Mouse (Mus musculus) heart, embryonic 14.5 days (tissue): ENCODE results near the gene Tmem128. TPM values are rescaled to one million over a fixed set of nuclear protein-coding genes. Genes with fewer than 3 reads are reported as not detected.

Experiments used
- ATAC-seq: fragments of 200-750 bp; cut with Nextera tagmentation; 2 replicates; pipeline ENCODE4 v1.8.0; 2017; ENCODE audit warnings: low read depth, moderate TSS enrichment; ENCODE audit not compliant: insufficient number of reproducible peaks, insufficient read depth, low FRiP score
- H3K27ac ChIP-seq, 2 experiments: fragments of 200-500 bp in 1 of 2; fragments of 300-500 bp in 1 of 2; sonication (generic) in 1 of 2; replicated peaks in 1 of 2; 2 replicates each; pipeline ENCODE4 v1.5.1; 2012 to 2014; ENCODE audit warnings: low read depth in 2 of 2, low read length in 2 of 2, control low read depth in 1 of 2, mild to moderate bottlenecking in 1 of 2, mixed read lengths in 1 of 2; ENCODE audit not compliant: control insufficient read depth in 1 of 2, insufficient read depth in 1 of 2
- H3K27me3 ChIP-seq: fragments of 300-500 bp; sonication (generic); 2 replicates; pipeline ENCODE4 v1.6.1; 2014; ENCODE audit warnings: mild to moderate bottlenecking, low read length, control low read depth; ENCODE audit not compliant: control insufficient read depth, insufficient read depth
- H3K36me3 ChIP-seq: fragments of 300-500 bp; sonication (generic); 2 replicates; pipeline ENCODE4 v1.6.1; 2014; ENCODE audit warnings: mild to moderate bottlenecking, control low read depth, low read length, mixed read lengths; ENCODE audit not compliant: control insufficient read depth, insufficient read depth
- H3K4me1 ChIP-seq, 2 experiments: fragments of 200-500 bp in 1 of 2; fragments of 300-500 bp in 1 of 2; sonication (generic) in 1 of 2; 2 replicates each; pipeline ENCODE4 v1.6.1; 2012 to 2014; ENCODE audit warnings: low read length in 2 of 2, control low read depth in 1 of 2, mixed read lengths in 1 of 2; ENCODE audit not compliant: control insufficient read depth in 2 of 2, insufficient read depth in 2 of 2
- H3K4me2 ChIP-seq: fragments of 300-500 bp; sonication (generic); 2 replicates; pipeline ENCODE4 v1.6.1; 2014; ENCODE audit warnings: mild to moderate bottlenecking, low read length
- H3K4me3 ChIP-seq, 2 experiments: fragments of 200-500 bp in 1 of 2; fragments of 300-500 bp in 1 of 2; sonication (generic) in 1 of 2; 2 replicates each; pipeline ENCODE4 v1.5.1; 2012 to 2014; ENCODE audit warnings: low read length in 2 of 2, mild to moderate bottlenecking in 2 of 2, control low read depth in 1 of 2, low read depth in 1 of 2, moderate library complexity in 1 of 2; ENCODE audit not compliant: control insufficient read depth in 1 of 2, insufficient read depth in 1 of 2
- H3K9ac ChIP-seq: fragments of 300-500 bp; sonication (generic); 2 replicates; pipeline ENCODE4 v1.6.1; 2014; ENCODE audit warnings: mild to moderate bottlenecking, low read length
- H3K9me3 ChIP-seq: fragments of 300-500 bp; sonication (generic); 2 replicates; pipeline ENCODE4 v1.6.1; 2016; ENCODE audit warnings: low read length, control low read depth; ENCODE audit not compliant: control insufficient read depth
- WGBS: fragments of 180-500 bp; shearing (Covaris S2); extraction: QIAGEN DNeasy Blood & Tissue Kit; methylation state at CpG from one replicate; pipeline ENCODE4 v1.1.7; 2014; 5-methylcytosine and 5-hydroxymethylcytosine counted together
- polyA plus RNA-seq: library from polyadenylated mRNA; unstranded; fragments of >200 nt; fragmentation: Nextera tagmentation; extraction: Ambion mirVana; gene quantifications from 2 replicates; pipeline ENCODE4 v1.2.1, GENCODE M21; 2014

Gene Tmem128
- polyA plus RNA-seq, 1 experiment from 2014 or later, result 52.9 TPM

- H3K27me3 ChIP-seq, result no peaks in the 10 kb centered on the region
- no peak overlapping the region for H3K4me3 ChIP-seq
- H3K9me3 ChIP-seq, result no peaks in the 10 kb centered on the region
- peaks cover 20% of the 10 kb centered on the region for H3K36me3 ChIP-seq
- H3K4me1 ChIP-seq, result peaks cover 0 to 6% of the 10 kb centered on the region in 2 experiments; a peak in 1 of 4 replicates
- H3K27ac ChIP-seq, result no peak overlapping the region
- no peak overlapping the region for H3K4me2 ChIP-seq
- H3K9ac ChIP-seq, result no peak overlapping the region
- WGBS, result 87% methylated on average over 5 of the region's 5 CpGs
- no peak for ATAC-seq
Observed at GRCm38 (mm10) chr5:38258773-38259146, 1.2 kb upstream of the Tmem128 start.

DNA sequence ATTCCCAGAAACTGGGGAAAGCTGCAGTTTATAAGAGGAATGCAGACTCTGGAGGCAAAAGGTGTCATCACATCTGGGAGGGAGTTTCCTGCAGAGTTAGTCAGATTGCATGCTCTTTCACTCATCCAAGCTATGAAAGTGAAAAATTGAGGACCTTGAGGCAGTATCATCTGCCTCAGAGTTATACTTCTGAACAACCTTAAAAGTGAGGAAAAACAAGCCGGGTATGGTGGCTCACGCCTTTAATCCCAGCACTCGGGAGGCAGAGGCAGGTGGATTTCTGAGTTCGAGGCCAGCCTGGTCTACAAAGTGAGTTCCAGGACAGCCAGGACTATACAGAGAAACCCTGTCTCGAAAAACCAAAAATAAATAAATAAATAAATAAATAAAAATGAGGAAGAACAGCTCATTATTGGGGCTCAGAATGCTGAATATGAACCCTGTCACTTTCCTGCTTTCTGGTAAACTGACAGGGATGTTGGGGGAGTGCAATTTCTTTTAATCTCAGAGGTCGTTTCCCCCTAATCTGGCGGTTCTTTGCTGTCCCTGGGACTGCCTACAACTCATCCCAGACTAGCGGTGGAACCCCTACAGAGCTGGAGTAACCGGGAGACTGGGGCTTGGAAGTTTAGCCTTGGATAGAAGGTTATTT, 404 bp upstream of the Tmem128 start:
- no peaks in the 10 kb centered on the region for H3K27me3 ChIP-seq
- 44% methylated on average over 9 of the region's 9 CpGs for WGBS
- peak overlapping the region; percentile 84 for H3K9ac ChIP-seq
- peak overlapping the region; percentile 62 to 82 for H3K4me3 ChIP-seq
- no peak for ATAC-seq
- peak overlapping the region; percentile 79 for H3K4me2 ChIP-seq
- H3K9me3 ChIP-seq, result no peaks in the 10 kb centered on the region
- H3K4me1 ChIP-seq, result peaks cover 0 to 6% of the 10 kb centered on the region in 2 experiments; a peak in 1 of 4 replicates
- H3K27ac ChIP-seq, result peak overlapping the region; percentile 58 to 91
- peaks cover 29% of the 10 kb centered on the region for H3K36me3 ChIP-seq

DNA sequence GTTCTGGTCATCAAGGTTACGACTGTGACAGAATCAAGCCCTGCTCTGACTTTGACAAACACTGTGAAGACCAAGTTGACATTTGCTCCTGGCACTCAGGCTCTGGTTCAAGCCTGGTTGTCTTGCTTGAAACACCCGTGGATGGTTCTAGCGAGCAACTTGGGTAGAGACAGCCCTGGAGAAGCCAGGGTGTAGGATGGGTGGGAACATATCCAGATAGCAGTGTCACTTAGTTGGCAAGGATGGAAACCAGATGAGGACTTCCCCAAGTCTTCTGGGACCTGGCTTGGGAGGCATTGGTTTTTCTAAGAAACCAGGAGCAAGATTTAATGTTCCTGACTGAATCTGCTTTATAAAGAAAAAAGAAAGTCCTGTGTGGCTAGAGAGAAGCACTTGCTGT, 11.0 kb downstream of the Tmem128 start:
- WGBS, result 73% methylated on average over 3 of the region's 3 CpGs
- Histone ChIP-seq H3K4me2 (no peak overlapping the region), H3K27me3 (peaks cover 19% of the 10 kb centered on the region), H3K36me3 (peaks cover 52% of the 10 kb centered on the region), H3K4me1 (no peaks in the 10 kb centered on the region), H3K9me3 (no peaks in the 10 kb centered on the region), H3K4me3 (no peak overlapping the region), H3K27ac (no peak overlapping the region), H3K9ac (no peak overlapping the region)
- no peak for ATAC-seq

DNA sequence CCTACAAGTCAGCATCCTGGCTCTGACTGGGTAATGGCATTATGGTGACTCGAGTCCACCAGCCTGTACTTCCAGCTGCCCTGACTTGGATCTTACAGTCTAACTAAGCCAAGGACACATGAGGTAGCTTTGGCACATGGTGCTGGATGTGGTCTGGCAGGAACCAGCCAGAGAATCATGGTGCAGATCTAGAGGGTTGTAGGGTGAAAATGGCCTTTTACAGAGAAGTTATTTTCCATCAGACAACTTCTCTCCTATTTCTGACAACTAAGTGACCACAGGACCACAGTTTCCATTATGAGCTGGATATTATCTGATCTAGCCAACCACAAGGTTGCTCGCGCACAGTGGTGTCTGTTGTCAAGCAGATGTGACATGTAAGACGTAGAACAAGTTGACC, 13.8 kb downstream of the Tmem128 start:
- ATAC-seq, result no peak
- Histone ChIP-seq H3K27ac (no peak overlapping the region), H3K4me3 (no peak overlapping the region), H3K4me2 (no peak overlapping the region), H3K27me3 (peaks cover 48% of the 10 kb centered on the region), H3K9me3 (no peaks in the 10 kb centered on the region), H3K36me3 (peaks cover 26% of the 10 kb centered on the region), H3K9ac (no peak overlapping the region), H3K4me1 (peaks cover 2 to 11% of the 10 kb centered on the region in 2 experiments; a peak in 1 of 4 replicates)
- 83% methylated on average over 4 of the region's 4 CpGs for WGBS

DNA sequence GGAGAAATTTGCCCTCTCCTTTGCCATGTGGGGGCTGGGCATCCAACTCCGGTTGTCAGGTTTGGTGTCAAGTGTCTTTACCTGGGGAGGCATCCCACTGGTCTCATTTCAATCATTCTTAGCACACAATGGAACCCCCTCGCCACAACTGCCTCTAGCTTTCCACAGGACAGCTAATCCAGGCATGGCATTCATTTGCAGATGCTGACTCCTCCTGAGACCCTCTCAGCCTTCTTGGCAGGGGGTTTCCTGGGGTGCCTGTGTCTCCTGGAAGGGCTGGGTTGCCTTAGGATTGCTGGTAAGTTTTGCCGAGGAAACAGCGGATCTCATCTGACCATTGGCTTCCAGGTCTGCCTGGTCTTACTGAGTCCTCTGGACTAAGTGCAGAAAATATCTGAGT, 15.8 kb downstream of the Tmem128 start, which contains the start of gene Otop1:
Gene Otop1, plus strand, starts transcription at position 202 of the 400 bp plus-strand sequence.
- Histone ChIP-seq H3K9ac (no peak within 1 kb of the TSS), H3K4me3 (peak within 1 kb of the TSS in 1 of 2 experiments; percentile 26; a peak in 2 of 4 replicates), H3K9me3 (no peaks in the 10 kb centered on the region), H3K27ac (no peak within 1 kb of the TSS), H3K36me3 (peaks cover 8% of the 10 kb centered on the region), H3K4me1 (peaks cover 2 to 11% of the 10 kb centered on the region in 2 experiments; a peak in 1 of 4 replicates), H3K27me3 (peaks cover 68% of the 10 kb centered on the region), H3K4me2 (peak within 1 kb of the TSS; percentile 53)
- WGBS, result 8% methylated on average over 4 of the region's 4 CpGs
- ATAC-seq, result no peak

DNA sequence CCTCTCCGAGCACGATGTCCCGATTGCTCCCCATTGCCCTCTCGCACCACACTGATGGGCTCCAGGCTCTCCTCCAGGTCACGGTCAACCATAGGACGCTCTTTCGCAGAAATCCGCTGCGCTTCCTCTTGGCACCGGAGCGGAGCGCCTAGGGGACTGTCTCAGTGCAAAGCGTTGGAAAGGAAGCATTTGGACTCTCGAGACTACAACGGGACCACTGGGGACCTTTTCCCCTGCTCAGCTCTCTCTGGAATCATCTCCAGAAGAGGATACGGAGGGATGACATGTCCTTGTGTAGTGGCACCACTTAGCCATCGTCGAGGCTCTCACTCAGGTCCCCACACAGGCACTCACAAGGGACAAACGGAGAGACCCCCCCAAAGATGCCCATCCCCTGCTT, 16.5 kb downstream of the Tmem128 start:
- no peak for ATAC-seq
- no peak overlapping the region for H3K9ac ChIP-seq
- peak overlapping the region; percentile 45 for H3K4me2 ChIP-seq
- H3K4me3 ChIP-seq, result 0 out of 4 replicates have a peak overlapping the region, but pooled peaks of 1 of the 2 experiments have one; percentile 26
- H3K4me1 ChIP-seq, result peaks cover 2 to 11% of the 10 kb centered on the region in 2 experiments; a peak in 1 of 4 replicates
- H3K27me3 ChIP-seq, result peaks cover 69% of the 10 kb centered on the region
- H3K27ac ChIP-seq, result no peak overlapping the region
- peaks cover 1% of the 10 kb centered on the region; the same call in 1 of the 2 replicates for H3K36me3 ChIP-seq
- no peaks in the 10 kb centered on the region for H3K9me3 ChIP-seq
- under 1% methylated on average over 19 of the region's 19 CpGs for WGBS

DNA sequence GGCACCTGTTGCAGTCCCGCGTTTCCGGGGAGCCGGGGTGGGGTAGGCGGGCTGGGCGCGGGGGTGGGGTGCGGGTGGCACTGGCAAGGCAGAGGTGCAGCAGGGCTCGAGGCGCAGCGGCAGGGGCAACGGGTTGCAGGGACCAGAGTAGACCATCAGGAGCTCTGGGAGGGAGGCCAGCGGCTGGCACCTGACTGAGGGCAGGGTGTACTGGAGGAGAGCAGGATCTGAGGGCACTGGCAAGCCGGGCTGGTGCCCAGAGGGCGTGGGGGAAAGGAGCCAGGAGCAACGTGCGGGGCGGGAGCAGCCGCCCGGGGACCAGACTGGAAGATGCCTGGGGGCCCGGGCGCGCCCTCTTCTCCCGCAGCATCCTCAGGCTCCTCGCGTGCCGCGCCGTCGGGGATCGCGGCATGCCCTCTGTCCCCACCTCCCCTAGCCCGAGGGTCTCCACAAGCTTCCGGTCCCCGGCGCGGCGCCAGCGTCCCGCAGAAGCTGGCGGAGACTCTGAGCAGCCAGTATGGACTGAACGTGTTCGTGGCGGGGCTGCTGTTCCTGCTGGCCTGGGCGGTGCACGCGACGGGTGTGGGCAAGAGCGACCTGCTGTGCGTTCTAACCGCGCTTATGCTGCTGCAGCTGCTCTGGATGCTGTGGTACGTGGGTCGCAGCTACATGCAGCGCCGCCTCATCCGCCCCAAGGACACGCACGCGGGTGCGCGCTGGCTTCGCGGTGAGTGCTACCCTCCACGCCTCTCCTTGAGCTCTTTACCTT, 17.3 kb downstream of the Tmem128 start:
- peaks cover 2 to 11% of the 10 kb centered on the region in 2 experiments; a peak in 1 of 4 replicates for H3K4me1 ChIP-seq
- 4% methylated on average over 58 of the region's 65 CpGs for WGBS
- no peak for ATAC-seq
- no peaks in the 10 kb centered on the region for H3K36me3 ChIP-seq
- no peaks in the 10 kb centered on the region for H3K9me3 ChIP-seq
- H3K4me3 ChIP-seq, result peak overlapping the region; percentile 10 to 26; a peak in 3 of 4 replicates
- H3K27ac ChIP-seq, result no peak overlapping the region
- peaks cover 69% of the 10 kb centered on the region for H3K27me3 ChIP-seq
- no peak overlapping the region for H3K9ac ChIP-seq
- peak overlapping the region; percentile 53 for H3K4me2 ChIP-seq
